Mouse (Mus musculus) forebrain, embryonic 10.5 days (tissue): Measurements from ENCODE around the gene Vmn1r87. TPM values are rescaled to one million over a fixed set of nuclear protein-coding genes. Genes with fewer than 3 reads are reported as not detected.
A peak's percentile ranks its signal among the peaks of the same experiment; 100 is the strongest.
"Not testable (repeated sequence)": the region's sequence is repeated elsewhere in the genome, so short reads cannot be mapped to it uniquely, and the experiment has no call there.

ENCODE experiments used
- DNase-seq: peaks from one replicate; pipeline ENCODE4 v3.0.0-alpha.2; 2017; ENCODE audit warnings: low spot score; ENCODE audit errors: extremely low spot score
- H3K27ac ChIP-seq: fragments of 300-500 bp; sonication (generic); 2 replicates; pipeline ENCODE4 v1.5.1; 2016; ENCODE audit warnings: mild to moderate bottlenecking
- H3K27me3 ChIP-seq: fragments of 300-500 bp; sonication (generic); 2 replicates; pipeline ENCODE4 v1.6.1; 2016; ENCODE audit warnings: mild to moderate bottlenecking; ENCODE audit not compliant: poor library complexity, severe bottlenecking
- H3K36me3 ChIP-seq: fragments of 300-500 bp; sonication (generic); replicated peaks from 2 replicates; pipeline ENCODE4 v1.6.1; 2016; ENCODE audit warnings: mild to moderate bottlenecking, moderate library complexity
- H3K4me1 ChIP-seq: fragments of 300-500 bp; sonication (generic); 2 replicates; pipeline ENCODE4 v1.6.1; 2016
- H3K4me3 ChIP-seq: fragments of 300-500 bp; sonication (generic); 2 replicates; pipeline ENCODE4 v1.5.1; 2016; ENCODE audit warnings: mild to moderate bottlenecking, moderate library complexity
- H3K9me3 ChIP-seq: fragments of 300-500 bp; sonication (generic); 2 replicates; pipeline ENCODE4 v1.6.1; 2016; ENCODE audit warnings: mild to moderate bottlenecking, moderate library complexity
- WGBS: fragments of 180-500 bp; shearing (Covaris S2); methylation state at CpG from one replicate; pipeline ENCODE4 v1.1.7; 2016; 5-methylcytosine and 5-hydroxymethylcytosine counted together
- polyA plus RNA-seq: library from polyadenylated mRNA; unstranded; fragments of >200 nt; fragmentation: Nextera tagmentation; extraction: Ambion mirVana; gene quantifications from 2 replicates; pipeline ENCODE4 v1.2.1, GENCODE M21; 2016

The Vmn1r87 gene
- polyA plus RNA-seq = not detected in 2 replicates

GRCm38 (mm10) chr7:13140057-13140456, at the start of gene Vmn1r87:
Gene Vmn1r87 (minus strand): TSS chr7:13140157.
- no peaks in the 10 kb centered on the region for H3K4me1 ChIP-seq
- DNase-seq = no peak
- H3K27ac ChIP-seq = no peak within 1 kb of the TSS
- WGBS = 86% methylated on average over 1 of the region's 1 CpGs
- no peaks in the 10 kb centered on the region for H3K36me3 ChIP-seq
- no peaks in the 10 kb centered on the region for H3K27me3 ChIP-seq
- no peaks in the 10 kb centered on the region for H3K9me3 ChIP-seq
- H3K4me3 ChIP-seq = no peak within 1 kb of the TSS

- H3K4me3 ChIP-seq = no peak within 1 kb of the TSS
- H3K27me3 ChIP-seq = no peaks in the 10 kb centered on the region
- peaks cover 1% of the 10 kb centered on the region; the same call in 1 of the 2 replicates for H3K9me3 ChIP-seq
- no peak within 1 kb of the TSS for H3K27ac ChIP-seq
- no peaks in the 10 kb centered on the region for H3K36me3 ChIP-seq
- DNase-seq = no peak
- H3K4me1 ChIP-seq = no peaks in the 10 kb centered on the region
These were observed 19.3 kb upstream of the Vmn1r87 start, which contains the start of gene Vmn1r88 for GRCm38 (mm10) chr7:13159268-13159667. Gene Vmn1r88 (plus strand): TSS chr7:13159568.

GRCm38 (mm10) chr7:13137340-13137739, 2.6 kb downstream of the Vmn1r87 start:
- H3K27me3 ChIP-seq = no peaks in the 10 kb centered on the region
- no peaks in the 10 kb centered on the region for H3K36me3 ChIP-seq
- H3K4me1 ChIP-seq = no peaks in the 10 kb centered on the region
- H3K27ac ChIP-seq = no peak overlapping the region
- no peak overlapping the region for H3K4me3 ChIP-seq
- no peak for DNase-seq
- H3K9me3 ChIP-seq = no peaks in the 10 kb centered on the region

- Histone ChIP-seq H3K9me3 (no peaks in the 10 kb centered on the region), H3K27ac (no peak overlapping the region), H3K4me1 (no peaks in the 10 kb centered on the region), H3K27me3 (no peaks in the 10 kb centered on the region), H3K36me3 (no peaks in the 10 kb centered on the region), H3K4me3 (no peak overlapping the region)
- 92% methylated on average over 2 of the region's 2 CpGs for WGBS
- no peak for DNase-seq
These were observed 8.1 kb downstream of the Vmn1r87 start for GRCm38 (mm10) chr7:13131856-13132255.

- H3K9me3 ChIP-seq, H3K27me3 ChIP-seq, H3K36me3 ChIP-seq, H3K27ac ChIP-seq, H3K4me1 ChIP-seq, DNase-seq: not testable (repeated sequence)
- peak overlapping the region; percentile 42 for H3K4me3 ChIP-seq
- WGBS = under 1% methylated on average over 24 of the region's 34 CpGs
These were observed 16.3 kb downstream of the Vmn1r87 start for GRCm38 (mm10) chr7:13123554-13124153.

- no peaks in the 10 kb centered on the region for H3K4me1 ChIP-seq
- no peak for DNase-seq
- no peaks in the 10 kb centered on the region for H3K36me3 ChIP-seq
- no peak within 1 kb of the TSS for H3K4me3 ChIP-seq
- no peaks in the 10 kb centered on the region for H3K9me3 ChIP-seq
- H3K27me3 ChIP-seq = no peaks in the 10 kb centered on the region; the same call in 1 of the 2 replicates
- H3K27ac ChIP-seq = no peak within 1 kb of the TSS
These were observed 20.1 kb downstream of the Vmn1r87 start, which contains the start of gene Vmn1r86 for GRCm38 (mm10) chr7:13119817-13120216. Gene Vmn1r86 (minus strand): TSS chr7:13119917.

GRCm38 (mm10) chr7:13095073-13095472, 44.9 kb downstream of the Vmn1r87 start, which contains the start of gene Vmn1r85:
Gene Vmn1r85 (minus strand): TSS chr7:13095173.
- H3K27ac ChIP-seq = no peak within 1 kb of the TSS
- no peaks in the 10 kb centered on the region for H3K36me3 ChIP-seq
- WGBS = 70% methylated on average over 3 of the region's 3 CpGs
- H3K4me1 ChIP-seq = no peaks in the 10 kb centered on the region
- H3K27me3 ChIP-seq = no peaks in the 10 kb centered on the region
- DNase-seq = no peak
- no peak within 1 kb of the TSS for H3K4me3 ChIP-seq
- H3K9me3 ChIP-seq = no peaks in the 10 kb centered on the region

Other genes starting within 250 kb of the Vmn1r87 start
- 18.5 and 19.8 TPM in 2 replicates for gene Zscan22, start 242.3 kb downstream of the Vmn1r87 start, polyA plus RNA-seq
- 1,023 and 1,050 TPM in 2 replicates for gene Rps5, start 217.9 kb downstream of the Vmn1r87 start, polyA plus RNA-seq
- 0.55 and 1.0 TPM in 2 replicates for gene Rnf225, start 212.7 kb downstream of the Vmn1r87 start, polyA plus RNA-seq
- gene Zfp324, start 174.3 kb downstream of the Vmn1r87 start, polyA plus RNA-seq = 10.5 and 11.1 TPM in 2 replicates
- 16.5 and 17.7 TPM in 2 replicates for gene Zfp446, start 162.3 kb downstream of the Vmn1r87 start, polyA plus RNA-seq
- gene Slc27a5, start 142.0 kb downstream of the Vmn1r87 start, polyA plus RNA-seq = not detected in 2 replicates
- gene Trim28, start 141.0 kb downstream of the Vmn1r87 start, polyA plus RNA-seq = 415 and 417 TPM in 2 replicates
- 29.7 and 30.7 TPM in 2 replicates for gene Zbtb45, start 130.1 kb downstream of the Vmn1r87 start, polyA plus RNA-seq
- 97.3 and 102 TPM in 2 replicates for gene Chmp2a, start 105.3 kb downstream of the Vmn1r87 start, polyA plus RNA-seq
- 82.9 and 88.7 TPM in 2 replicates for gene Ube2m, start 101.9 kb downstream of the Vmn1r87 start, polyA plus RNA-seq
- gene Mzf1, start 85.4 kb downstream of the Vmn1r87 start, polyA plus RNA-seq = 3.9 and 4.3 TPM in 2 replicates
- gene Vmn1r85, start 45.0 kb downstream of the Vmn1r87 start, polyA plus RNA-seq = not detected in 2 replicates
- not detected in 2 replicates for gene Vmn1r86, start 20.2 kb downstream of the Vmn1r87 start, polyA plus RNA-seq
- not detected in 2 replicates for gene Vmn1r88, start 19.4 kb upstream of the Vmn1r87 start, polyA plus RNA-seq
- not detected in 2 replicates for gene Vmn1r89, start 72.9 kb upstream of the Vmn1r87 start, polyA plus RNA-seq
- 189 TPM in 2 replicates for gene Lig1, start 137.1 kb upstream of the Vmn1r87 start, polyA plus RNA-seq
- gene Zswim9, start 138.6 kb upstream of the Vmn1r87 start, polyA plus RNA-seq = 10.3 and 10.8 TPM in 2 replicates
- 2.1 and 3.0 TPM in 2 replicates for gene Pla2g4c, start 184.5 kb upstream of the Vmn1r87 start, polyA plus RNA-seq